15 mouse cellular contexts compared by ENCODE assay signal in the genomic region with DNA sequence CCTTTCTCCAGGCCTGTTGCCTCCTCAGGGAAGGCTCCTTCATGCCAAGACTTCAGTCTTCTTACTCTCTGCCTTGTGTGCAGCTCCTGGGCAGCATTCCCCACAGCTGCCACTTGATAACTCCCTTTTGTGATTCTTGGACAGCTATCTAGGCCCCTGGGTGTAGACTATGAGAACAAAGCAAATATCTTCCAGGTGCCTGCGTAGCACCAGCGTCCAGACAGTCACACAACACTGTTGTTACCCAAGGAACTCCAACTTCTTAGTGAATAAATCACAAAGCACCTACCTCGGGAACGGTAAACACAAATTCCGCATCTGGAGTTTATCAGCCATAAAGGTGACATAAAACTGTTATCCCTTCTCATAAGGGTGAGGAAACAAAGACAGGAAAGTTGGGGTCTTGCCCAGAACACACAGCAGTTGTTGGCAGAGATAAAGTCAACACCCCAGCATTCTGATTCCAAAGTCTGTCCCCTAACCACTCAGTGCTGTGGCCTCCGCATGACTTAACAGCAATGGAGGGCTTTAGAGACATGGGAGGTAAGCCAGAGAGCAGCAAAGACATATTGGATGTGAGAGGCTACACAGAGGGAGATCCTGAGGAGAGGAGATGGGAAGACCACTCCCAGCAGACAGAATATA. TPM values are rescaled to one million over a fixed set of nuclear protein-coding genes. Genes with fewer than 3 reads are reported as not detected.
DNase-seq lines count a peak whose midpoint lies in the region; ATAC-seq and TF ChIP-seq lines count a peak whose summit lies in the region.
"Had no signal": no experiment of that assay in that cellular context is flagged by ENCODE, and none has a peak within 500 bp of the region (broad histone marks: within the 10 kb centered on the region; RNA-seq: fewer than 3 reads in every experiment).

No protein-coding gene starts in this region.

- H3K36me3 ChIP-seq in hindbrain, postnatal 0 days (ENCODE audit: insufficient read depth, low read length): no peaks in the 10 kb centered on the region
- no peaks in the 10 kb centered on the region for H3K36me3 ChIP-seq in hindbrain, embryonic 13.5 days
- no peaks in the 10 kb centered on the region for H3K36me3 ChIP-seq in limb, embryonic 10.5 days
- no peaks in the 10 kb centered on the region for H3K36me3 ChIP-seq in stomach, embryonic 15.5 days
- H3K36me3 ChIP-seq: hindbrain, embryonic 10.5 days had no signal

- no peak overlapping the region for H3K4me3 ChIP-seq in hindbrain, postnatal 0 days (ENCODE audit: low read length)
- H3K4me3 ChIP-seq in hindbrain, embryonic 13.5 days: no peak overlapping the region
- no peak overlapping the region for H3K4me3 ChIP-seq in limb, embryonic 10.5 days
- H3K4me3 ChIP-seq in stomach, embryonic 15.5 days (replicated peaks): no peak overlapping the region
- H3K4me3 ChIP-seq: erythroblast, embryonic 14.5 days; hindbrain, embryonic 10.5 days; myocyte had no signal

- no peaks in the 10 kb centered on the region for H3K27me3 ChIP-seq in hindbrain, postnatal 0 days (ENCODE audit: insufficient read depth, low read length)
- no peaks in the 10 kb centered on the region for H3K27me3 ChIP-seq in hindbrain, embryonic 13.5 days
- H3K27me3 ChIP-seq in limb, embryonic 10.5 days (ENCODE audit: low read depth, poor library complexity, severe bottlenecking): no peaks in the 10 kb centered on the region
- H3K27me3 ChIP-seq in stomach, embryonic 15.5 days (replicated peaks): no peaks in the 10 kb centered on the region

- no peak overlapping the region for H3K4me2 ChIP-seq in hindbrain, postnatal 0 days (ENCODE audit: low read depth, low read length)
- H3K4me2 ChIP-seq in hindbrain, embryonic 13.5 days: no peak overlapping the region
- no peak overlapping the region for H3K4me2 ChIP-seq in stomach, embryonic 15.5 days
- H3K4me2 ChIP-seq: heart, embryonic 11.5 days had no signal

- TF ChIP-seq CTCF in hindbrain, postnatal 0 days (IDR thresholded peaks at IDR 0.05; ENCODE audit: low read depth): no peak

- H3K9me3 ChIP-seq in hindbrain, postnatal 0 days (ENCODE audit: low read length): no peaks in the 10 kb centered on the region
- no peaks in the 10 kb centered on the region for H3K9me3 ChIP-seq in hindbrain, embryonic 13.5 days
- H3K9me3 ChIP-seq in limb, embryonic 10.5 days (replicated peaks): no peaks in the 10 kb centered on the region
- no peaks in the 10 kb centered on the region for H3K9me3 ChIP-seq in stomach, embryonic 15.5 days
- H3K9me3 ChIP-seq: hindbrain, embryonic 10.5 days had no signal

- no peak overlapping the region for H3K9ac ChIP-seq in hindbrain, postnatal 0 days (replicated peaks; ENCODE audit: low read length)
- H3K9ac ChIP-seq in hindbrain, embryonic 13.5 days: no peak overlapping the region
- H3K9ac ChIP-seq in stomach, embryonic 15.5 days: no peak overlapping the region

- no peaks in the 10 kb centered on the region for H3K4me1 ChIP-seq in hindbrain, postnatal 0 days (ENCODE audit: insufficient read depth, low read length)
- H3K4me1 ChIP-seq in hindbrain, embryonic 13.5 days (replicated peaks): 0 out of 2 replicates have a peak, but pooled peaks cover 3% of the 10 kb centered on the region
- peaks cover 19% of the 10 kb centered on the region for H3K4me1 ChIP-seq in limb, embryonic 10.5 days
- no peaks in the 10 kb centered on the region for H3K4me1 ChIP-seq in stomach, embryonic 15.5 days
- H3K4me1 ChIP-seq: hindbrain, embryonic 10.5 days had no signal

- peak; percentile 22; the same call in 1 of the 2 replicates for ATAC-seq in hindbrain, postnatal 0 days
- ATAC-seq in hindbrain, embryonic 13.5 days (ENCODE audit: low FRiP score): no peak
- peak; percentile 67; the same call in 1 of the 2 replicates for ATAC-seq in stomach, embryonic 15.5 days (ENCODE audit: insufficient read depth, low FRiP score, low read depth)
- no peak for ATAC-seq in inflammation-experienced regulatory T-cells, adult 6 months

- WGBS in hindbrain, postnatal 0 days: 66% methylated on average over 6 of the region's 6 CpGs
- 83% methylated on average over 6 of the region's 6 CpGs for WGBS in hindbrain, embryonic 13.5 days
- WGBS in limb, embryonic 10.5 days: 59% methylated on average over 6 of the region's 6 CpGs
- WGBS in stomach, embryonic 15.5 days: 42% methylated on average over 6 of the region's 6 CpGs

- H3K27ac ChIP-seq in hindbrain, postnatal 0 days: no peak overlapping the region
- no peak overlapping the region for H3K27ac ChIP-seq in hindbrain, embryonic 13.5 days
- H3K27ac ChIP-seq in limb, embryonic 10.5 days: peak overlapping the region; percentile 81
- H3K27ac ChIP-seq in stomach, embryonic 15.5 days: 0 out of 2 replicates have a peak overlapping the region, but pooled peaks have one; percentile 38
- H3K27ac ChIP-seq: hindbrain, embryonic 10.5 days had no signal

- DNase-seq in cerebellum, postnatal 10 days: peak; percentile 18 to 21
- DNase-seq in cerebellum, adult 9-10 months: no peak
- DNase-seq in hindbrain, postnatal 0 days (ENCODE audit: low spot score): peak; percentile 34
- DNase-seq in limb, embryonic 10.5 days (ENCODE audit: low spot score): no peak
- DNase-seq in urinary bladder, postnatal 25 days (ENCODE audit: low spot score): no peak
- DNase-seq: cerebellum, adult 18-20 months; kidney, adult 9 months; lung, adult 18-20 months had no signal

RNA-seq across cellular contexts. Expression of a gene that starts 13.7 kb away (rescaled TPM):
- 2.7 and 4.0 TPM in 2 replicates for total RNA-seq in hindbrain, postnatal 0 days (2014; rRNA removed)
- 3.1 and 4.1 TPM in 2 replicates for polyA plus RNA-seq in hindbrain, postnatal 0 days (2015; fragmentation: Nextera tagmentation; extraction: Ambion mirVana)
- polyA plus RNA-seq in hindbrain, embryonic 13.5 days (2015; fragmentation: Nextera tagmentation; extraction: Ambion mirVana): 2.8 and 3.2 TPM in 2 replicates
- polyA plus RNA-seq in limb, embryonic 10.5 days (2016; fragmentation: Nextera tagmentation; extraction: Ambion mirVana): 0.60 and 1.1 TPM in 2 replicates
- 6.1 and 6.8 TPM in 2 replicates for polyA plus RNA-seq in stomach, embryonic 15.5 days (2015; fragmentation: Nextera tagmentation; extraction: Ambion mirVana)
- 10 to 100 TPM; 10.5 to 17.8 (median 13.0) TPM for polyA plus RNA-seq in inflammation-experienced regulatory T-cells, adult 6 months (2017; shearing (Covaris generic))
- polyA plus RNA-seq: erythroblast, embryonic 14.5 days had no signal

Comparison
In these comparisons a context has a peak if more than half of its experiments do, and no peak if none do; other contexts are left out.
1. DNase-seq: peak in cerebellum, postnatal 10 days (2 of 2) and hindbrain, postnatal 0 days (single experiment); none in cerebellum, adult 9-10 months (single experiment), limb, embryonic 10.5 days (single experiment) and urinary bladder, postnatal 25 days (single experiment).
2. ATAC-seq: peak in hindbrain, postnatal 0 days (single experiment) and stomach, embryonic 15.5 days (single experiment); none in hindbrain, embryonic 13.5 days (single experiment) and inflammation-experienced regulatory T-cells, adult 6 months (single experiment).
3. H3K27ac ChIP-seq: peak in limb, embryonic 10.5 days (single experiment) and stomach, embryonic 15.5 days (single experiment); none in hindbrain, postnatal 0 days (single experiment) and hindbrain, embryonic 13.5 days (single experiment).